Mouse (Mus musculus) cerebellum, adult 2 months (tissue): ENCODE results near the gene B230217C12Rik. TPM values are rescaled to one million over a fixed set of nuclear protein-coding genes. Genes with fewer than 3 reads are reported as not detected.
"Not testable (repeated sequence)": the region's sequence is repeated elsewhere in the genome, so short reads cannot be mapped to it uniquely, and the experiment has no call there.

Experiments
- DNase-seq, 2 experiments: peaks; one replicate each; pipeline ENCODE4 v3.0.0; 2021
- H3K27ac ChIP-seq: fragments of 200-500 bp; 2 replicates; pipeline ENCODE4 v1.5.1; 2012; ENCODE audit warnings: low read length, control low read depth, inconsistent platforms; ENCODE audit not compliant: insufficient read depth
- H3K27me3 ChIP-seq: fragments of 200-500 bp; 2 replicates; pipeline ENCODE4 v1.6.1; 2012; ENCODE audit warnings: inconsistent platforms, mild to moderate bottlenecking, low read length, moderate library complexity; ENCODE audit not compliant: control insufficient read depth, insufficient read depth
- H3K4me1 ChIP-seq: fragments of 200-500 bp; 2 replicates; pipeline ENCODE4 v1.6.1; 2011; ENCODE audit warnings: low read length; ENCODE audit not compliant: control insufficient read depth, insufficient read depth
- H3K4me3 ChIP-seq: fragments of 200-500 bp; replicated peaks from 2 replicates; pipeline ENCODE3; 2011; ENCODE audit warnings: mild to moderate bottlenecking, low read depth, low read length, control low read depth; ENCODE audit not compliant: insufficient read depth
- CTCF ChIP-seq: fragments of 200-500 bp; IDR thresholded peaks from 2 replicates; pipeline ENCODE4 v1.5.1; 2011; ENCODE audit warnings: low read depth, mild to moderate bottlenecking, control low read depth, low read length, moderate library complexity, borderline replicate concordance; ENCODE audit not compliant: insufficient read depth
- POLR2A ChIP-seq: fragments of 200-500 bp; IDR thresholded peaks from 2 replicates; pipeline ENCODE4 v1.6.1; 2011; ENCODE audit warnings: low read length, control low read depth, borderline replicate concordance; ENCODE audit not compliant: insufficient read depth
- WGBS: fragments of 180-500 bp; shearing (Covaris S2); methylation state at CpG from one replicate; pipeline ENCODE4 v1.1.7; 2018; 5-methylcytosine and 5-hydroxymethylcytosine counted together
- polyA plus RNA-seq: library from polyadenylated mRNA; depleted of rRNA; stranded (reverse); fragments of >200 nt; gene quantifications from 2 replicates; pipeline ENCODE4 v1.2.3, GENCODE M21; 2012

The B230217C12Rik gene
- polyA plus RNA-seq, 1 experiment: 117 TPM

- TF ChIP-seq CTCF (no peak), POLR2A (no peak)
- DNase-seq: no peak
- 92% methylated on average over 5 of the region's 5 CpGs for WGBS
- H3K27me3 ChIP-seq: no peaks in the 10 kb centered on the region
- H3K27ac ChIP-seq: no peak overlapping the region
- H3K4me1 ChIP-seq: no peaks in the 10 kb centered on the region
- H3K4me3 ChIP-seq: no peak overlapping the region
Observed at GRCm38 (mm10) chr11:97865421-97865820, 24.8 kb downstream of the B230217C12Rik start.

GRCm38 (mm10) chr11:97866091-97866888 is 25.7 kb downstream of the B230217C12Rik start:
- Histone ChIP-seq H3K27ac (no peak overlapping the region), H3K4me1 (no peaks in the 10 kb centered on the region), H3K27me3 (no peaks in the 10 kb centered on the region), H3K4me3 (no peak overlapping the region)
- TF ChIP-seq CTCF (no peak), POLR2A (no peak)
- 92% methylated on average over 3 of the region's 3 CpGs for WGBS
- no peak for DNase-seq

- no peak overlapping the region for H3K4me3 ChIP-seq
- no peak for TF ChIP-seq CTCF
- TF ChIP-seq POLR2A: no peak
- no peaks in the 10 kb centered on the region for H3K4me1 ChIP-seq
- H3K27me3 ChIP-seq: no peaks in the 10 kb centered on the region
- no peak for DNase-seq
- WGBS: 92% methylated on average over 3 of the region's 3 CpGs
- H3K27ac ChIP-seq: no peak overlapping the region
Observed at GRCm38 (mm10) chr11:97867591-97867990, 27.0 kb downstream of the B230217C12Rik start.

- H3K4me3 ChIP-seq, DNase-seq, H3K27me3 ChIP-seq, H3K27ac ChIP-seq, H3K4me1 ChIP-seq: not testable (repeated sequence)
- 87% methylated on average over 5 of the region's 5 CpGs for WGBS
Observed at GRCm38 (mm10) chr11:97872378-97872777, 31.8 kb downstream of the B230217C12Rik start.

- TF ChIP-seq CTCF (no peak), POLR2A (no peak)
- Histone ChIP-seq H3K4me3 (no peak overlapping the region), H3K27me3 (no peaks in the 10 kb centered on the region), H3K27ac (no peak overlapping the region), H3K4me1 (no peaks in the 10 kb centered on the region)
- no peak for DNase-seq
- 95% methylated on average over 1 of the region's 1 CpGs for WGBS
Observed at GRCm38 (mm10) chr11:97874396-97874795, 33.8 kb downstream of the B230217C12Rik start.

- TF ChIP-seq POLR2A (no peak), CTCF (no peak)
- WGBS: 85% methylated on average over 2 of the region's 2 CpGs
- DNase-seq: no peak
- no peak overlapping the region for H3K27ac ChIP-seq
- no peaks in the 10 kb centered on the region for H3K4me1 ChIP-seq
- H3K4me3 ChIP-seq: no peak overlapping the region
- H3K27me3 ChIP-seq: no peaks in the 10 kb centered on the region
Observed at GRCm38 (mm10) chr11:97877341-97877740, 36.8 kb downstream of the B230217C12Rik start.

GRCm38 (mm10) chr11:97880362-97880761 is 39.8 kb downstream of the B230217C12Rik start:
- TF ChIP-seq CTCF: no peak
- TF ChIP-seq POLR2A: no peak
- Histone ChIP-seq H3K4me3 (no peak overlapping the region), H3K27me3 (no peaks in the 10 kb centered on the region), H3K27ac (no peak overlapping the region), H3K4me1 (no peaks in the 10 kb centered on the region)
- DNase-seq: no peak
- 96% methylated on average over 4 of the region's 4 CpGs for WGBS

- no peaks in the 10 kb centered on the region for H3K4me1 ChIP-seq
- H3K4me3 ChIP-seq: peak overlapping the region; percentile 98
- TF ChIP-seq CTCF: no peak
- peak; percentile 21; the same call in 1 of the 2 replicates for TF ChIP-seq POLR2A
- 3% methylated on average over 26 of the region's 26 CpGs for WGBS
- peak; percentile 77 to 78 for DNase-seq
- peak overlapping the region; percentile 10; the same call in 1 of the 2 replicates for H3K27ac ChIP-seq
- H3K27me3 ChIP-seq: no peaks in the 10 kb centered on the region
Observed at GRCm38 (mm10) chr11:97883542-97883917, 43.0 kb downstream of the B230217C12Rik start.
